Mouse (Mus musculus) kidney, adult 2 months (tissue): Measurements from ENCODE around the gene Ppm1n.

Source experiments
- CTCF ChIP-seq: fragments of 200-500 bp; conservative IDR thresholded peaks from 2 replicates; pipeline ENCODE4 v1.5.1; 2011; ENCODE audit warnings: low read depth, mild to moderate bottlenecking, control low read depth, low read length, moderate library complexity, mixed read lengths; ENCODE audit not compliant: insufficient read depth, insufficient read length
- POLR2A ChIP-seq: fragments of 200-500 bp; IDR thresholded peaks from one replicate; pipeline ENCODE4 v1.6.1; 2011; ENCODE audit warnings: low read depth, low read length, control low read depth

GRCm38 (mm10) chr7:19303770-19304169 lies 23.9 kb upstream of the Ppm1n start:
- no peak for TF ChIP-seq POLR2A
- TF ChIP-seq CTCF, result peak; percentile 76
